Mouse (Mus musculus) kidney, postnatal 0 days (tissue): ENCODE data around the gene Prkab2. TPM values are rescaled to one million over a fixed set of nuclear protein-coding genes. Genes with fewer than 3 reads are reported as not detected.

Source experiments
- ATAC-seq: fragments of 200-750 bp; cut with Nextera tagmentation; replicated peaks from 2 replicates; pipeline ENCODE4 v1.8.0; 2017; ENCODE audit warnings: low read depth, moderate number of reproducible peaks, moderate TSS enrichment, moderate library complexity; ENCODE audit not compliant: low FRiP score
- DNase-seq: peaks from one replicate; pipeline ENCODE4 v3.0.0-alpha.2; 2016; ENCODE audit warnings: low spot score
- H3K27ac ChIP-seq: fragments of 300-500 bp; sonication (generic); 2 replicates; pipeline ENCODE4 v1.5.1; 2014; ENCODE audit warnings: mild to moderate bottlenecking
- H3K27me3 ChIP-seq: fragments of 300-500 bp; sonication (generic); 2 replicates; pipeline ENCODE4 v1.6.1; 2014; ENCODE audit warnings: low read length, mixed read lengths; ENCODE audit not compliant: insufficient read depth
- H3K36me3 ChIP-seq: fragments of 300-500 bp; sonication (generic); 2 replicates; pipeline ENCODE4 v1.6.1; 2014; ENCODE audit warnings: low read length, mixed read lengths; ENCODE audit not compliant: insufficient read depth
- H3K4me1 ChIP-seq: fragments of 300-500 bp; sonication (generic); replicated peaks from 2 replicates; pipeline ENCODE4 v1.6.1; 2014; ENCODE audit warnings: antibody characterized with exemption, low read length, mixed read lengths; ENCODE audit not compliant: insufficient read depth
- H3K4me2 ChIP-seq: fragments of 300-500 bp; sonication (generic); 2 replicates; pipeline ENCODE4 v1.6.1; 2014; ENCODE audit warnings: mild to moderate bottlenecking, low read length, moderate library complexity, mixed read lengths
- H3K4me3 ChIP-seq: fragments of 300-500 bp; sonication (generic); replicated peaks from 2 replicates; pipeline ENCODE4 v1.5.1; 2014; ENCODE audit warnings: low read depth, low read length
- H3K9ac ChIP-seq: fragments of 300-500 bp; sonication (generic); 2 replicates; pipeline ENCODE4 v1.6.1; 2014; ENCODE audit warnings: low read depth, low read length
- H3K9me3 ChIP-seq: fragments of 300-500 bp; sonication (generic); replicated peaks from 2 replicates; pipeline ENCODE4 v1.6.1; 2016; ENCODE audit warnings: low read length, inconsistent platforms, mixed read lengths
- CTCF ChIP-seq: IDR thresholded peaks from 2 replicates; pipeline ENCODE4 v1.5.1; 2016; ENCODE audit warnings: antibody characterized with exemption, low read depth, mild to moderate bottlenecking, moderate library complexity
- WGBS: fragments of 180-500 bp; shearing (Covaris S2); extraction: QIAGEN DNeasy Blood & Tissue Kit; methylation state at CpG from one replicate; pipeline ENCODE4 v1.1.7; 2014; 5-methylcytosine and 5-hydroxymethylcytosine counted together
- polyA plus RNA-seq: library from polyadenylated mRNA; unstranded; fragments of >200 nt; fragmentation: Nextera tagmentation; extraction: Ambion mirVana; gene quantifications from 2 replicates; pipeline ENCODE4 v1.2.1, GENCODE M21; 2015

Prkab2 gene
- polyA plus RNA-seq, 1 experiment from 2014 or later: 4.7 TPM

DNA sequence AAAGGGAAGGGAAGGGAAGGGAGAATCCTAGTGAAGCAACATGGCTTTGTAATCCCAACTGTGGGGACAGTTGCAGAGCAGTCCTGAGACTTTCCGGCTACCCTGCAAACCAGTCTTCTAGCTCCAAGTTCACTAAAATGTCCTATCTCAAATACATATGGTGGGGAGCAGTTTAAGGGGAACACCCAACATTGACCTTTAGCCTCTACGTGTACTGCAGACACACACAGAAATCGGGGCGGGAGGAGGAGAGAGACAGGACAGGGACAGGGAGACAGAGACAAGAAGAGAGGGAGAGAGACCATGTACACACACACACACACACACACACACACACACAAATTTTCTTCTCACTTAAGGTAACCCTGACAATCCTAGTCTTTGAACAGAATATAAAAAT, 28.1 kb upstream of the Prkab2 start:
- Histone ChIP-seq H3K36me3 (no peaks in the 10 kb centered on the region), H3K4me3 (no peak overlapping the region), H3K27ac (no peak overlapping the region), H3K9me3 (no peaks in the 10 kb centered on the region), H3K4me1 (no peaks in the 10 kb centered on the region), H3K27me3 (no peaks in the 10 kb centered on the region), H3K9ac (no peak overlapping the region), H3K4me2 (no peak overlapping the region)
- no peak for TF ChIP-seq CTCF
- WGBS: 91% methylated on average over 4 of the region's 4 CpGs
- ATAC-seq (no peak), DNase-seq (no peak)

DNA sequence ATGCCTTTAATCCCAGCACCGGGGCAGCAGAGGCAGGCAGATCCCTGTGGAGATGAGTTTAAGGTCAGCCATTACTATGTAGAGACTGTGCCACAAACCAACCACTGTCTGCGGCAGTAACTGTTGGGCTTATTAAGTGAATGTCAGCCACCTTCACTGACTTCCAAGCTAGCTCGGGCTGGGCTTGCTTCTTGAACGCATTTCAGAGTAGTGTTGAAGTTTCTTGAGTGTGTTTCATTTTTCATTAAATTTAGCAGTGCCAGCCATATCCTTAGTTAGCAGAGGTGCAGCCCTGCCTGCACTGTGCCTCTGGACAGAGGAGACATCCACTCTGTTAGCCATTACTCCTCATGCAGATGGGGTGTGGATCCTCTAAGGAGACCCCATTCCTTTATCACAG, 27.2 kb upstream of the Prkab2 start:
- DNase-seq: no peak
- Histone ChIP-seq H3K4me2 (no peak overlapping the region), H3K4me3 (no peak overlapping the region), H3K27me3 (no peaks in the 10 kb centered on the region), H3K9me3 (no peaks in the 10 kb centered on the region), H3K4me1 (no peaks in the 10 kb centered on the region), H3K36me3 (no peaks in the 10 kb centered on the region), H3K9ac (no peak overlapping the region), H3K27ac (no peak overlapping the region)
- no peak for TF ChIP-seq CTCF
- WGBS: 91% methylated on average over 4 of the region's 4 CpGs
- no peak for ATAC-seq

DNA sequence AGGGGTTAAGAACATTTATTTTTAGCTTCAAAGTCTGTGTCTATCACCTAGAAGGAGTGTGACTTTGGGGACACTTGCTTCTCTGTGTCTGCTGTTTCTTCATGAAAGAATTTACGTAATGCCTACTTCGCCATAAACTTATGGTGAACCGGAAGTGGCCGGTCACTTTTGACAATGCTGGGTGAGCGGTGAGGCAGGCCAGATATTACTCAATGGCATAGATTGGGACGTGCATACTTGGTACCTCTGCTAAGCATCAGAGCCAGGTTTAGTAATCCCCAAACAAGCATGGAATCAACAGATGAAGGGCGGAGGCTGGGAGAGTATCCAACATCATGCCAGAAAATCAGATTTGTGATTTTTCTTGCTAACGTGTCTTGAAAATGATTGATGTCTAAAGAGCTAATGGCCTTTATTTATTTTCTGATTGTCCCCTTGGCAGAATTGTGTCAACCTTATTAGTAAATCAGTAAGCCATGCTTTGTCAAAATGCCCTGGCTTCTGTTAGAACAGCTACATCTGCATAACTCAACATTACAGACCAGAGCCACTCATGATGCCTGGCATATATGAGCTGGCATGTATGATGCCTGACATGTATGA, 26.6 kb upstream of the Prkab2 start:
- Histone ChIP-seq H3K4me2 (no peak overlapping the region), H3K9me3 (no peaks in the 10 kb centered on the region), H3K27me3 (no peaks in the 10 kb centered on the region), H3K27ac (no peak overlapping the region), H3K4me1 (no peaks in the 10 kb centered on the region), H3K4me3 (no peak overlapping the region), H3K9ac (no peak overlapping the region), H3K36me3 (no peaks in the 10 kb centered on the region)
- ATAC-seq (no peak), DNase-seq (no peak)
- WGBS: 86% methylated on average over 8 of the region's 8 CpGs
- no peak for TF ChIP-seq CTCF

DNA sequence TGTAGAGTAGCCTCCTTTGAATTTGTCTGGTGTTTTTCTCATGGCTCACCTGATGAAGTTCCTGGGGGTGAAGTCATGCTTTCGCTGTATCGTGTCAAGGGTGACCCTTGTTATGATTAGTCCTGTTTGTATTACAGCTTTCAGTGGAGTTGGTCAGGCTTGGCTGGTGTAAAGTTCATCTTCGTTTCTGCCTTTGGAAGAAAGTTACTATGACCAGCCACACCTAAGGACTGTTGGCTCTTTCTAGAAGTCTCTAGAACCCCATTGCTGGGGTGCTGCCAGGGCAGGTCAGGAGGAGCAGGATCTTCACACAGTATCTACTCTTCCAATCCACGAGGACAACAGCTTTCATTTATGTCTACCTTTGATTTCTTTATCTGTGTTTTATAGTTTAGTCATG, 24.5 kb upstream of the Prkab2 start:
- H3K27me3 ChIP-seq: no peaks in the 10 kb centered on the region
- H3K4me1 ChIP-seq: no peaks in the 10 kb centered on the region
- WGBS: 71% methylated on average over 4 of the region's 4 CpGs
- H3K4me2 ChIP-seq: no peak overlapping the region
- H3K4me3 ChIP-seq: no peak overlapping the region
- TF ChIP-seq CTCF: no peak
- H3K9ac ChIP-seq: no peak overlapping the region
- no peaks in the 10 kb centered on the region for H3K9me3 ChIP-seq
- no peak overlapping the region for H3K27ac ChIP-seq
- H3K36me3 ChIP-seq: no peaks in the 10 kb centered on the region
- ATAC-seq (no peak), DNase-seq (no peak)

DNA sequence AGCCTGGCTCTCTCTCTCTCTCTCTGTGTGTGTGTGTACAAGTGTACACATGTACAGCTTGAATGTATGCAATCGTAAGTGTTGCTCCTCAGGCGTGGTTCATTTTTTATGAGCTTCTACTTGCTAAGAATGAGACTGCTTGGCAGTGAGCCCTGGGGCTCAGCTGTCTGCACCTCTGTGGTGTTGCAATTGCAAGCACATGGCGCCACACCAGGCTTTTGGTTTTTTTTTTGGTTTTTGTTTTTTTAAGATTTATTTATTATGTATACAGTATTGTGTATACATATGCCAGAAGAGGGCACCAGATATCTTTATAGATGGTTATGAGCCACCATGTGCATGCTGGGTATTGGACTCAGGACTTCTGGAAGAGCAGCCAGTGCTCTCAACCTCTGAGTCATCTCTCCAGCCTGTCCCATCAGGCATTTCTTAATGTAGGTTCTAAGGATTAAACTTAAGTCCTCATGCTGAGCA, 23.7 kb upstream of the Prkab2 start:
- no peak overlapping the region for H3K9ac ChIP-seq
- 55% methylated on average over 3 of the region's 3 CpGs for WGBS
- H3K9me3 ChIP-seq: no peaks in the 10 kb centered on the region
- no peaks in the 10 kb centered on the region for H3K27me3 ChIP-seq
- no peak overlapping the region for H3K4me2 ChIP-seq
- ATAC-seq (no peak), DNase-seq (peak; percentile 27)
- no peaks in the 10 kb centered on the region for H3K36me3 ChIP-seq
- H3K4me1 ChIP-seq: no peaks in the 10 kb centered on the region
- no peak overlapping the region for H3K27ac ChIP-seq
- TF ChIP-seq CTCF: peak; percentile 24; the same call in 1 of the 2 replicates
- H3K4me3 ChIP-seq: no peak overlapping the region

DNA sequence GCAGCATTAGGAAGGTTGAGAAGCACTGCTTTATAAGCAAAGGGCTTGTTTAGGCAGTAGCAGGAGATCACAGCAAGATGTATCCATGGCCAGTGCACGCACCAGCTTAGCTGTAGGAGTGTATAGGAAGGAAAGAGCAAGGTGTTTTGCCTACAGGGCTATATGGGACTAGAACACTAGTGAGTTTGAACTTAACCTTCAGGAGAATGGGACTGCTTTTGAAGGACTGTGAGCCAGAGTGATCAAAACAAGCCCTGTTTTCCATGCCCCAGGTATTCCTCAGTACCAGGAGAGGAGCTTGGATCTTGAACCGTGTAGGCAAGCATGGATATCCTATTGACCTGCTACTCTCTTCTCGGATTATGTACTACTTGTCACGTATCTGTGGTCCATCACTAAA, 16.6 kb upstream of the Prkab2 start:
- H3K4me2 ChIP-seq: no peak overlapping the region
- ATAC-seq: no peak
- H3K27ac ChIP-seq: no peak overlapping the region
- no peaks in the 10 kb centered on the region for H3K9me3 ChIP-seq
- no peak overlapping the region for H3K9ac ChIP-seq
- no peak for TF ChIP-seq CTCF
- H3K27me3 ChIP-seq: no peaks in the 10 kb centered on the region
- 93% methylated on average over 4 of the region's 4 CpGs for WGBS
- H3K36me3 ChIP-seq: no peaks in the 10 kb centered on the region
- H3K4me1 ChIP-seq: no peaks in the 10 kb centered on the region
- DNase-seq: no peak
- no peak overlapping the region for H3K4me3 ChIP-seq

DNA sequence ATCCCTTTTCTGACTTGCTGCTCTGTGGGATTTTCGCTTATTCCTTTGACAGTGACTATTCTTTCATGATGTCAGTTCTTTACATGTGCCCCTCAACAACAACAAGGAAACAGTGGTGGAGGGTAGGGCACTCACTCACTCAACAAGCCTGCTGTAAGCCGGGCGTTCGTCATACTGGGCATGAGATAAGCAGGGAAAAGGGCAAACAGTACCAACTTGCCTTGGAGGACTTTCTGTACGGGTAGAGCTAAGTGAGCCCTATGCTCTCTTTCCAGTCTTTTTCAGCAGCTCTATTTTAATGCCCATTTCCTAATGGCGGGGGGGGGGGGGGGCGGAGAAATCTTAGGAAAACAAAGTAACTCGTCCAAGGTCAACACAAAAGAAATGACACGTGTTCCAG, 16.0 kb upstream of the Prkab2 start:
- Histone ChIP-seq H3K9me3 (no peaks in the 10 kb centered on the region), H3K9ac (no peak overlapping the region), H3K4me1 (no peaks in the 10 kb centered on the region), H3K36me3 (no peaks in the 10 kb centered on the region), H3K4me2 (no peak overlapping the region), H3K27ac (no peak overlapping the region), H3K4me3 (no peak overlapping the region), H3K27me3 (no peaks in the 10 kb centered on the region)
- 81% methylated on average over 9 of the region's 9 CpGs for WGBS
- DNase-seq (no peak), ATAC-seq (no peak)
- TF ChIP-seq CTCF: no peak
